Mouse (Mus musculus): Measurements from ENCODE around the gene Prmt8. TPM values are rescaled to one million over a fixed set of nuclear protein-coding genes. Genes with fewer than 3 reads are reported as not detected.

Prmt8 gene
- polyA plus RNA-seq, 1 experiment, result not detected

DNA sequence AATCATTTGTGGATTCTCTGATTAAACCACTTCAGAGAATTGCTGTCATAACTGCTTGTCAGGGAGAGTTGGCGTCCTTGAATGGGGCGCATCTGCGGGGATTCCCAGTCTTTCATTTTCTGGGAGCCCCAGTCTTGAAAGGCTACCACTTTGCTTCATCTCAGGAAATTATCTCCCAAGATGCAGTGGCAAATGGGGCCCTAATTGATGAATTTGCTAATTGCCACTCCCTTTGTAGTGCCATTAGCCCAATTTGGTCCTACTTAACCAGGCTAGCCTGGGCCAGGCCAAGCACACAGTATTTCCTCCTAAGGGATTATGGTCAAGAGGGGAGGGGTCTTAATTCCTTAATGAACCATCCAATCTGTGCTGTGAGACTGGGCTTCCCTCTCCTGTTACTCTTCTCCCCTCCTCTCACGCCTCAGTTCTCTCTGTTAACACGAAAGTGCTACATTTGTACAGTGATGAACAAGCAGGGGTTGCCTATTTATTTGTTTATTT, 11.6 kb downstream of the Prmt8 start:
- TF ChIP-seq POLR2A (IDR thresholded peaks at IDR 0.05; ENCODE audit: control insufficient read depth, extremely low read depth, insufficient read depth, low read length, poor library complexity), result no peak
- TF ChIP-seq CTCF (IDR thresholded peaks at IDR 0.05; ENCODE audit: borderline replicate concordance, control insufficient read depth, extremely low read depth, insufficient read depth, low read length, poor library complexity), result no peak
- WGBS, result 90% methylated on average over 5 of the region's 5 CpGs
- no peak for DNase-seq
- Histone ChIP-seq H3K4me3 (ENCODE audit: control insufficient read depth, insufficient read depth, low read length) (no peak overlapping the region), H3K36me3 (ENCODE audit: control insufficient read depth, insufficient read depth, low read length) (no peaks in the 10 kb centered on the region), H3K27ac (ENCODE audit: control insufficient read depth, insufficient read depth, low read length) (no peak overlapping the region), H3K27me3 (ENCODE audit: control insufficient read depth, insufficient read depth, low read length) (no peaks in the 10 kb centered on the region), H3K4me1 (replicated peaks; ENCODE audit: control insufficient read depth, insufficient read depth, low read length) (no peaks in the 10 kb centered on the region)

DNA sequence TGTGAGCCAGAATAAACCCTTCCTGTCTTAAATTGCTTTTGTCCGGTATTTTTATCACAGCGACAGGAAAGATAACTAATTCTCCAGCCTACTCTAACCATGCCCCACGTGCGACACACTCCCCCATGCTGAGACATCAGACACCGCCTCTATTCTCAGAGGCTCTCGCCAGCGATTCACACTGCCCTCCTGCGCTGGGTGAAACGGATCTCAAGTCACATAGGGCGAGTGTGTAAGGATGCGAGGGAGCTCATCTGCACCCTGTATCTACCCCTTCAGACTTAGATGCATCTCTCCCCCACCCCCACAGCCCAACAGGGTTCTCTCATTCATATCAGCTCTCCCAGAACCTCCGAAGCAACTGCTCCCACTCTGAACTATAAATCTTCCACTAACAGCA, 12.4 kb downstream of the Prmt8 start:
- DNase-seq, result no peak
- H3K27ac ChIP-seq (ENCODE audit: control insufficient read depth, insufficient read depth, low read length), result no peak overlapping the region
- H3K27me3 ChIP-seq (ENCODE audit: control insufficient read depth, insufficient read depth, low read length), result no peaks in the 10 kb centered on the region

GRCm38 (mm10) chr6:127753228-127753627, 16.0 kb downstream of the Prmt8 start:
- H3K27me3 ChIP-seq (ENCODE audit: control insufficient read depth, insufficient read depth, low read length), result no peaks in the 10 kb centered on the region
- no peak overlapping the region for H3K27ac ChIP-seq (ENCODE audit: control insufficient read depth, insufficient read depth, low read length)
- no peaks in the 10 kb centered on the region for H3K4me1 ChIP-seq (replicated peaks; ENCODE audit: control insufficient read depth, insufficient read depth, low read length)
- no peak for DNase-seq
- 86% methylated on average over 6 of the region's 6 CpGs for WGBS
- no peaks in the 10 kb centered on the region for H3K36me3 ChIP-seq (ENCODE audit: control insufficient read depth, insufficient read depth, low read length)
- no peak overlapping the region for H3K4me3 ChIP-seq (ENCODE audit: control insufficient read depth, insufficient read depth, low read length)
- no peak for TF ChIP-seq CTCF (IDR thresholded peaks at IDR 0.05; ENCODE audit: borderline replicate concordance, control insufficient read depth, extremely low read depth, insufficient read depth, low read length, poor library complexity)
- TF ChIP-seq POLR2A (IDR thresholded peaks at IDR 0.05; ENCODE audit: control insufficient read depth, extremely low read depth, insufficient read depth, low read length, poor library complexity), result no peak

More for the DNA sequence above, 12.4 kb downstream of the Prmt8 start:
- no peak for TF ChIP-seq POLR2A (IDR thresholded peaks at IDR 0.05; ENCODE audit: control insufficient read depth, extremely low read depth, insufficient read depth, low read length, poor library complexity)
- no peak for TF ChIP-seq CTCF (IDR thresholded peaks at IDR 0.05; ENCODE audit: borderline replicate concordance, control insufficient read depth, extremely low read depth, insufficient read depth, low read length, poor library complexity)
- WGBS, result 58% methylated on average over 12 of the region's 12 CpGs
- Histone ChIP-seq H3K36me3 (ENCODE audit: control insufficient read depth, insufficient read depth, low read length) (no peaks in the 10 kb centered on the region), H3K4me1 (replicated peaks; ENCODE audit: control insufficient read depth, insufficient read depth, low read length) (no peaks in the 10 kb centered on the region), H3K4me3 (ENCODE audit: control insufficient read depth, insufficient read depth, low read length) (no peak overlapping the region)

DNA sequence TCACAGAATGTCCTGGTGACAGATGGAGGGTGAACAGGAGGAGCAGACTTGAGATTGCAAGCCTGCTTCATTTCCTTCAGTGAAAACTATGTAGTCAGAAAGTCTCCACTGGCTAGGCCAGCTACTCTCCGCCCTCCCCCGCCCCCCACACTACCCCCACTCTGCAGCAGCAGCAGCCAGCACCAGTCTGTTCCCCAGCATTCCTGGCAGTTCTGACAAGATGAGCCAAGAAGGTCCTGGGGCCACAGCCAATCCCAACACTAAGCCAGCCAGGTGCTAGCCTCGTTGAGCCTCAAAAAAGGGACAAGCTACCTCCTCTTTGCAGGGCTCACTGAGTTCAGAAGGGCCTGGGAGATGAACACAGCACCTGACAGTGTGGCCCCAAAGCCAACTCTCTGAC, 16.6 kb downstream of the Prmt8 start:
- H3K4me1 ChIP-seq (replicated peaks; ENCODE audit: control insufficient read depth, insufficient read depth, low read length), result no peaks in the 10 kb centered on the region
- H3K36me3 ChIP-seq (ENCODE audit: control insufficient read depth, insufficient read depth, low read length), result no peaks in the 10 kb centered on the region
- WGBS, result 65% methylated on average over 3 of the region's 3 CpGs
- no peak overlapping the region for H3K27ac ChIP-seq (ENCODE audit: control insufficient read depth, insufficient read depth, low read length)
- no peak overlapping the region for H3K4me3 ChIP-seq (ENCODE audit: control insufficient read depth, insufficient read depth, low read length)
- DNase-seq, result no peak
- TF ChIP-seq POLR2A (IDR thresholded peaks at IDR 0.05; ENCODE audit: control insufficient read depth, extremely low read depth, insufficient read depth, low read length, poor library complexity) (no peak), CTCF (IDR thresholded peaks at IDR 0.05; ENCODE audit: borderline replicate concordance, control insufficient read depth, extremely low read depth, insufficient read depth, low read length, poor library complexity) (no peak)
- H3K27me3 ChIP-seq (ENCODE audit: control insufficient read depth, insufficient read depth, low read length), result no peaks in the 10 kb centered on the region

DNA sequence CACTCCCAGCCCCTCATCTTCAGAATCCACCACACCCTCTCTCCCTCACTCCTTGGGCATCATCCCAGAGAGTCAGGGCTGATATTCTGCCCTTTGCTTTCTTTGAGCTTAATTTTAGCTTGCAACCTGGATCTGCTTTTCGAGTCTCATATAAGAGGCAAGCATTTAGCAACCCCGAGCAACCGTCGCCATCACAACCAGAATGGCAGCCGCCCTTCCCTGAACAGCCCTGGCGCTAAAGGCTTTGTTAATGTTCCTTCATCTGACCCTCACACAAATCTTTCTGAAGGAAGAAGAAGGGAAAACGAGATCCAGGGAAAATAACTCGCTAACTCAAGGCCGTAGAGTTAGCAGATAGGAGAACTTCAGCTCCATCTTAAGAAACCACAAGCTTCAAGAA, 17.8 kb downstream of the Prmt8 start:
- Histone ChIP-seq H3K36me3 (ENCODE audit: control insufficient read depth, insufficient read depth, low read length) (no peaks in the 10 kb centered on the region), H3K4me1 (replicated peaks; ENCODE audit: control insufficient read depth, insufficient read depth, low read length) (no peaks in the 10 kb centered on the region), H3K4me3 (ENCODE audit: control insufficient read depth, insufficient read depth, low read length) (no peak overlapping the region), H3K27me3 (ENCODE audit: control insufficient read depth, insufficient read depth, low read length) (no peaks in the 10 kb centered on the region), H3K27ac (ENCODE audit: control insufficient read depth, insufficient read depth, low read length) (no peak overlapping the region)
- DNase-seq, result no peak
- TF ChIP-seq POLR2A (IDR thresholded peaks at IDR 0.05; ENCODE audit: control insufficient read depth, extremely low read depth, insufficient read depth, low read length, poor library complexity) (no peak), CTCF (IDR thresholded peaks at IDR 0.05; ENCODE audit: borderline replicate concordance, control insufficient read depth, extremely low read depth, insufficient read depth, low read length, poor library complexity) (no peak)
- WGBS, result 95% methylated on average over 9 of the region's 9 CpGs

GRCm38 (mm10) chr6:127748793-127749192, 20.5 kb downstream of the Prmt8 start:
- no peak for TF ChIP-seq POLR2A (IDR thresholded peaks at IDR 0.05; ENCODE audit: control insufficient read depth, extremely low read depth, insufficient read depth, low read length, poor library complexity)
- TF ChIP-seq CTCF (IDR thresholded peaks at IDR 0.05; ENCODE audit: borderline replicate concordance, control insufficient read depth, extremely low read depth, insufficient read depth, low read length, poor library complexity), result no peak
- no peak overlapping the region for H3K4me3 ChIP-seq (ENCODE audit: control insufficient read depth, insufficient read depth, low read length)

DNA sequence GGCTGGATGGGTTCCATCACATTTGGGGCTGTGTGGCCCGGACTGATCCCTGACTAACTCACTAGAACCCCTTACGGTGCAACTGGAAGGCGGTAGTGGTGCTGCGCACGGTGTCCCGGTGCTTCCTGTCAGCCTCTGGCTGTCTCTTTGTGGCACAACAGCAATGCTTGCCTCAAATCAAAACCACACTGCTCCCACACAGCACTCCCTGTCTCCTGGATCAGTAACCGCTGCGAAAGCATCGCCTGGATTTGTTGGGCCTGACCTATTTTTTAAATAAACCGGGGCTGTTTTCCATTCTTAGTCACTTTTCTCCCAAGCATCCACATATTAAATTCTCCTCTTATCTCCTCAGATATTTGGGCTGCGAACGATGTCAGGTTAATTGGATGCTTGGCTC, 27.0 kb downstream of the Prmt8 start:
- no peak for DNase-seq
- WGBS, result 92% methylated on average over 12 of the region's 12 CpGs
- Histone ChIP-seq H3K36me3 (ENCODE audit: control insufficient read depth, insufficient read depth, low read length) (no peaks in the 10 kb centered on the region), H3K4me1 (replicated peaks; ENCODE audit: control insufficient read depth, insufficient read depth, low read length) (no peaks in the 10 kb centered on the region), H3K27ac (ENCODE audit: control insufficient read depth, insufficient read depth, low read length) (no peak overlapping the region), H3K4me3 (ENCODE audit: control insufficient read depth, insufficient read depth, low read length) (no peak overlapping the region), H3K27me3 (ENCODE audit: control insufficient read depth, insufficient read depth, low read length) (no peaks in the 10 kb centered on the region)
- no peak for TF ChIP-seq CTCF (IDR thresholded peaks at IDR 0.05; ENCODE audit: borderline replicate concordance, control insufficient read depth, extremely low read depth, insufficient read depth, low read length, poor library complexity)

More at GRCm38 (mm10) chr6:127748793-127749192, 20.5 kb downstream of the Prmt8 start:
- WGBS, result 87% methylated on average over 8 of the region's 8 CpGs
- Histone ChIP-seq H3K4me1 (replicated peaks; ENCODE audit: control insufficient read depth, insufficient read depth, low read length) (no peaks in the 10 kb centered on the region), H3K27me3 (ENCODE audit: control insufficient read depth, insufficient read depth, low read length) (no peaks in the 10 kb centered on the region), H3K27ac (ENCODE audit: control insufficient read depth, insufficient read depth, low read length) (no peak overlapping the region), H3K36me3 (ENCODE audit: control insufficient read depth, insufficient read depth, low read length) (no peaks in the 10 kb centered on the region)
- DNase-seq, result no peak
